Comparison of ENCODE assay signal across 17 mouse cellular contexts in genomic region chr9:112864921-112865320, GRCm38 (mm10).
DNase-seq lines count a peak whose midpoint lies in the region; TF ChIP-seq lines count a peak whose summit lies in the region.
"Had no signal": no experiment of that assay in that cellular context is flagged by ENCODE, and none has a peak within 500 bp of the region (broad histone marks: within the 10 kb centered on the region; RNA-seq: fewer than 3 reads in every experiment).

No protein-coding gene starts in this region.

- DNase-seq in cerebellum, postnatal 10 days: peak; percentile 9 to 13
- no peak for DNase-seq in cerebellum, adult 2 months
- peak; percentile 4 to 8 for DNase-seq in kidney, postnatal 4 days
- DNase-seq in kidney, postnatal 25 days: no peak
- DNase-seq in layer of hippocampus, postnatal 14 days (ENCODE audit: low spot score in 2 of 2): peak; percentile 41 to 73
- DNase-seq in right cerebral cortex, postnatal 25 days: peak; percentile 30
- no peak for DNase-seq in urinary bladder, postnatal 10 days (ENCODE audit: low spot score)
- DNase-seq in lung, postnatal 14 days: no peak
- DNase-seq: adrenal gland, adult 8-10 months; cerebellum, adult 8-10 months; embryo, embryonic 11 days; heart, postnatal 14 days; liver, postnatal 0 days had no signal

- 42% methylated on average over 1 of the region's 1 CpGs for WGBS in cerebellum, adult 2 months

- no peak overlapping the region; the same call in 1 of the 2 replicates for H3K27ac ChIP-seq in cerebellum, adult 2 months (ENCODE audit: insufficient read depth, low read length)
- H3K27ac ChIP-seq: forebrain, embryonic 13.5 days; limb, embryonic 15.5 days; macrophage; midbrain, embryonic 12.5 days had no signal

- H3K4me1 ChIP-seq in cerebellum, adult 2 months (ENCODE audit: control insufficient read depth, insufficient read depth, low read length): peaks cover 2% of the 10 kb centered on the region
- H3K4me1 ChIP-seq: limb, embryonic 15.5 days had no signal

- H3K4me3 ChIP-seq in cerebellum, adult 2 months (replicated peaks; ENCODE audit: insufficient read depth, low read depth, low read length): no peak overlapping the region
- H3K4me3 ChIP-seq: forebrain, embryonic 13.5 days; limb, embryonic 15.5 days; midbrain, embryonic 12.5 days had no signal

- no peaks in the 10 kb centered on the region for H3K27me3 ChIP-seq in cerebellum, adult 2 months (ENCODE audit: control insufficient read depth, insufficient read depth, low read length)
- H3K27me3 ChIP-seq: forebrain, embryonic 13.5 days; limb, embryonic 15.5 days had no signal

- TF ChIP-seq CTCF in cerebellum, adult 2 months (IDR thresholded peaks at IDR 0.05; ENCODE audit: borderline replicate concordance, insufficient read depth, low read depth, low read length): no peak

- TF ChIP-seq POLR2A in cerebellum, adult 2 months (IDR thresholded peaks at IDR 0.05; ENCODE audit: borderline replicate concordance, insufficient read depth, low read length): no peak

Comparison
In these comparisons a context has a peak if more than half of its experiments do, and no peak if none do; other contexts are left out.
1. DNase-seq: peak in cerebellum, postnatal 10 days (2 of 2), kidney, postnatal 4 days (2 of 2), layer of hippocampus, postnatal 14 days (2 of 2) and right cerebral cortex, postnatal 25 days (single experiment); none in cerebellum, adult 2 months (0 of 2), kidney, postnatal 25 days (0 of 2), urinary bladder, postnatal 10 days (single experiment) and lung, postnatal 14 days (single experiment).